Mouse (Mus musculus) neural tube, embryonic 12.5 days (tissue): Measurements from ENCODE around the gene Gm10721. TPM values are rescaled to one million over a fixed set of nuclear protein-coding genes. Genes with fewer than 3 reads are reported as not detected.
"Not testable (repeated sequence)": the region's sequence is repeated elsewhere in the genome, so short reads cannot be mapped to it uniquely, and the experiment has no call there.

Experiments
- ATAC-seq: fragments of 200-750 bp; cut with Nextera tagmentation; 2 replicates; pipeline ENCODE4 v1.8.0; 2017; ENCODE audit warnings: low read depth, mild to moderate bottlenecking, moderate TSS enrichment, moderate library complexity; ENCODE audit not compliant: low FRiP score
- H3K27ac ChIP-seq: fragments of 300-500 bp; sonication (generic); 2 replicates; pipeline ENCODE4 v1.5.1; 2016
- H3K27me3 ChIP-seq: fragments of 300-500 bp; sonication (generic); replicated peaks from 2 replicates; pipeline ENCODE4 v1.6.1; 2016; ENCODE audit warnings: mild to moderate bottlenecking
- H3K36me3 ChIP-seq: fragments of 300-500 bp; sonication (generic); 2 replicates; pipeline ENCODE4 v1.6.1; 2016; ENCODE audit warnings: mild to moderate bottlenecking
- H3K4me1 ChIP-seq: fragments of 300-500 bp; sonication (generic); 2 replicates; pipeline ENCODE4 v1.6.1; 2016
- H3K4me2 ChIP-seq: fragments of 300-500 bp; sonication (generic); replicated peaks from 2 replicates; pipeline ENCODE4 v1.6.1; 2016; ENCODE audit warnings: mild to moderate bottlenecking
- H3K4me3 ChIP-seq: fragments of 300-500 bp; sonication (generic); 2 replicates; pipeline ENCODE4 v1.5.1; 2016
- H3K9ac ChIP-seq: fragments of 300-500 bp; sonication (generic); 2 replicates; pipeline ENCODE4 v1.6.1; 2016; ENCODE audit warnings: mild to moderate bottlenecking
- H3K9me3 ChIP-seq: fragments of 300-500 bp; sonication (generic); 2 replicates; pipeline ENCODE4 v1.6.1; 2016; ENCODE audit warnings: mild to moderate bottlenecking
- WGBS: fragments of 180-500 bp; shearing (Covaris S2); methylation state at CpG from one replicate; pipeline ENCODE4 v1.1.7; 2016; 5-methylcytosine and 5-hydroxymethylcytosine counted together
- microRNA-seq: library from miRNA; unstranded; fragments of <30 nt; microRNA quantifications from one replicate; pipeline ENCODE4, GENCODE M21; 2017
- polyA plus RNA-seq: library from polyadenylated mRNA; unstranded; fragments of >200 nt; fragmentation: Nextera tagmentation; extraction: Ambion mirVana; gene quantifications from 2 replicates; pipeline ENCODE4 v1.2.1, GENCODE M21; 2016

Gm10721 gene
- polyA plus RNA-seq, 1 experiment from 2014 or later, result not detected

DNA sequence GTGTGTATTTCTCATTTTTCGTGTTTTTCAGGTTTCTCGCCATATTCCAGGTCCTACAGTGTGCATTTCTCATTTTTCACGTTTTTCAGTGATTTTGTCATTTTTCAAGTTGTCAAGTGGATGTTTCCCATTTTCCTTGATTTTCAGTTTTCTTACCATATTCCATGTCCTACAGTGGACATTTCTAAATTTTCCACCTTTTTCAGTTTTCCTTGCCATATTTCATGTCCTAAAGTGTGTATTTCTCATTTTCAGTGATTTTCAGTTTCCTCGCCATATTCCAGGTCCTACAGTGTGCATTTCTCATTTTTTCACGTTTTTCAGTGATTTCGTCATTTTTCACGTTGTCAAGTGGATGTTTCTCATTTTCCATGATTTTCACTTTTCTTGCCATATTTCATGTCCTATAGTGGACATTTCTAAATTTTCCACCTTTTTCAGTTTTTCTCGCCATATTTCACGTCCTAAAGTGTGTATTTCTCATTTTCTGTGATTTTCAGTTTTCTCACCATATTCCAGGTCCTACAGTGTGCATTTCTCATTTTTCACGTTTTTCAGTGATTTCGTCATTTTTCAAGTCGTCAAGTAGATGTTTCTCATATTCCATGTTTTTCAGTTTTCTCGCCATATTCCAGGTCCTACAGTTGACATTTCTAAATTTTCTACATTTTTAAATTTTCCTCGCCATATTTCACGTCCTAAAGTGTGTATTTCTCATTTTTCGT is 16.5 kb downstream of the Gm10721 start:
- not testable (repeated sequence) for ATAC-seq

DNA sequence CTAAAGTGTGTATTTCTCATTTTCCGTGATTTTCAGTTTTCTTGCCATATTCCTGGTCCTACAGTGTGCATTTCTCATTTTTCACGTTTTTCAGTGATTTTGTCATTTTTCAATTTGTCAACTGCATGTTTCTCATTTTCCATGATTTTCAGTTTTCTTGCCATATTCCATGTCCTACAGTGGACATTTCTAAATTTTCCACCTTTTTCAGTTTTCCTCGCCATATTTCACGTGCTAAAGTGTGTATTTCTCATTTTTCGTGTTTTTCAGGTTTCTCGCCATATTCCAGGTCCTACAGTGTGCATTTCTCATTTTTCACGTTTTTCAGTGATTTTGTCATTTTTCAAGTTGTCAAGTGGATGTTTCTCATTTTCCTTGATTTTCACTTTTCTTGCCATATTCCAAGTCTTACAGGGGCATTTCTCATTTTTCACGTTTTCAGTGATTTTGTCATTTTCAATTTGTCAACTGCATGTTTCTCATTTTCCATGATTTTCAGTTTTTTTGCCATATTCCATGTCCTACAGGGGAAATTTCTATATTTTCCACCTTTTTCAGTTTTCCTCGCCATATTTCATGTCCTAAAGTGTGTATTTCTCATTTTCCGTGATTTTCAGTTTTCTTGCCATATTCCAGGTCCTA is 17.9 kb downstream of the Gm10721 start:
- not testable (repeated sequence) for H3K4me3 ChIP-seq, H3K9me3 ChIP-seq, H3K4me2 ChIP-seq, H3K9ac ChIP-seq, H3K4me1 ChIP-seq, H3K36me3 ChIP-seq, H3K27me3 ChIP-seq, H3K27ac ChIP-seq
- ATAC-seq, result 0 out of 2 replicates have a peak, but pooled peaks have one; percentile 31
- WGBS, result 61% methylated on average over 2 of the region's 10 CpGs

More for the DNA sequence above, 16.5 kb downstream of the Gm10721 start:
- H3K27ac ChIP-seq, H3K9me3 ChIP-seq, H3K4me2 ChIP-seq, H3K4me1 ChIP-seq, H3K9ac ChIP-seq, H3K27me3 ChIP-seq, H3K36me3 ChIP-seq, H3K4me3 ChIP-seq: not testable (repeated sequence)
- 63% methylated on average over 14 of the region's 16 CpGs for WGBS

DNA sequence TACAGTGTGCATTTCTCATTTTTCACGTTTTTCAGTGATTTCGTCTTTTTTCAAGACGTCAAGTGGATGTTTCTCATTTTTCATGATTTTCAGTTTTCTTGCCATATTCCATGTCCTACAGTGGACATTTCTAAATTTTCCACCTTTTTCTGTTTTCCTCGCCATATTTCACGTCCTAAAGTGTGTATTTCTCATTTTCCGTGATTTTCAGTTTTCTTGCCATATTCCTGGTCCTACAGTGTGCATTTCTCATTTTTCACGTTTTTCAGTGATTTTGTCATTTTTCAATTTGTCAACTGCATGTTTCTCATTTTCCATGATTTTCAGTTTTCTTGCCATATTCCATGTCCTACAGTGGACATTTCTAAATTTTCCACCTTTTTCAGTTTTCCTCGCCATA is 21.4 kb downstream of the Gm10721 start, which contains the start of gene Gm17535:
TSS of gene Gm17535 (plus strand) at position 301 of the 400 bp plus-strand sequence.
- 43% methylated on average over 1 of the region's 8 CpGs for whole genome bisulfite sequencing
- not testable (repeated sequence) for H3K4me3 ChIP-seq

DNA sequence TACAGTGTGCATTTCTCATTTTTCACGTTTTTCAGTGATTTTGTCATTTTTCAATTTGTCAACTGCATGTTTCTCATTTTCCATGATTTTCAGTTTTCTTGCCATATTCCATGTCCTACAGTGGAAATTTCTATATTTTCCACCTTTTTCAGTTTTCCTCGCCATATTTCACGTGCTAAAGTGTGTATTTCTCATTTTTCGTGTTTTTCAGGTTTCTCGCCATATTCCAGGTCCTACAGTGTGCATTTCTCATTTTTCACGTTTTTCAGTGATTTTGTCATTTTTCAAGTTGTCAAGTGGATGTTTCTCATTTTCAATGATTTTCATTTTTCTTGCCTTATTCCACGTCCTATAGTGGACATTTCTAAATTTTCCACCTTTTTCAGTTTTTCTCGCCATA is 23.6 kb downstream of the Gm10721 start, which contains the start of gene Gm10715:
TSS of gene Gm10715 (plus strand) at position 301 of the 400 bp plus-strand sequence.
- H3K9ac ChIP-seq, H3K4me3 ChIP-seq, H3K4me2 ChIP-seq, H3K9me3 ChIP-seq, H3K27me3 ChIP-seq, H3K4me1 ChIP-seq, H3K27ac ChIP-seq, H3K36me3 ChIP-seq, ATAC-seq: not testable (repeated sequence)
- 79% methylated on average over 8 of the region's 8 CpGs for WGBS

More for the DNA sequence above, 21.4 kb downstream of the Gm10721 start, which contains the start of gene Gm17535:
- H3K9ac ChIP-seq, H3K27ac ChIP-seq, H3K4me1 ChIP-seq, ATAC-seq, H3K4me2 ChIP-seq, H3K36me3 ChIP-seq, H3K27me3 ChIP-seq, H3K9me3 ChIP-seq: not testable (repeated sequence)

DNA sequence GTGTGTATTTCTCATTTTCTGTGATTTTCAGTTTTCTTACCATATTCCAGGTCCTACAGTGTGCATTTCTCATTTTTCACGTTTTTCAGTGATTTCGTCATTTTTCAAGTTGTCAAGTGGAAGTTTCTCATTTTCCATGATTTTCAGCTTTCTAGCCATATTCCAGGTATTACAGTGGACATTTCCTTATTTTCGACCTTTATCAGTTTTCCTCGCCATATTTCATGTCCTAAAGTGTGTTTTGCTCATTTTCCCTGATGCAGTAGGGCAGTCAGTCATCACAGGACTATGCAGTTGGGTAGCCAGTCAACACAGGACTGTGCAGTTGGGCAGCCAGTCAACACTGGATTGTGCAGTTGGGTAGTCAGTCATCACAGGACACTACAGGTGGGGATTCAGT is 25.2 kb downstream of the Gm10721 start:
- not testable (repeated sequence) for H3K4me1 ChIP-seq, H3K9ac ChIP-seq, H3K4me2 ChIP-seq, H3K27me3 ChIP-seq, H3K36me3 ChIP-seq, ATAC-seq, H3K27ac ChIP-seq, H3K4me3 ChIP-seq, H3K9me3 ChIP-seq
- WGBS, result 70% methylated on average over 4 of the region's 4 CpGs

Small RNA genes lying within 50 kb of the gene (microRNA-seq; reads per million reads assigned to microRNA genes)
- gene Mir101c, result not detected

Other genes starting within 250 kb of the Gm10721 start
- not detected in 2 replicates for gene Gm10722, start 12.2 kb upstream of the Gm10721 start, polyA plus RNA-seq
- gene Gm11168, start 9.8 kb upstream of the Gm10721 start, polyA plus RNA-seq, result not detected in 2 replicates
- gene Gm10720, start 2.5 kb downstream of the Gm10721 start, polyA plus RNA-seq, result not detected in 2 replicates
- gene Gm10719, start 4.3 kb downstream of the Gm10721 start, polyA plus RNA-seq, result 1.1 and 1.2 TPM in 2 replicates
- gene Gm10718, start 10.4 kb downstream of the Gm10721 start, polyA plus RNA-seq, result 1.4 and 2.3 TPM in 2 replicates
- 0.97 and 1.1 TPM in 2 replicates for gene Gm10717, start 12.3 kb downstream of the Gm10721 start, polyA plus RNA-seq
- not detected in 2 replicates for gene Gm17535, start 21.5 kb downstream of the Gm10721 start, polyA plus RNA-seq
- not detected in 2 replicates for gene Gm10715, start 23.7 kb downstream of the Gm10721 start, polyA plus RNA-seq